11 mouse cellular contexts compared by ENCODE assay signal in genomic region chr2:75491789-75492500, GRCm38 (mm10).
DNase-seq lines count a peak whose midpoint lies in the region; ATAC-seq lines count a peak whose summit lies in the region.
"Had no signal": no experiment of that assay in that cellular context is flagged by ENCODE, and none has a peak within 500 bp of the region (broad histone marks: within the 10 kb centered on the region; RNA-seq: fewer than 3 reads in every experiment).

No protein-coding gene starts in this region.

- no peaks in the 10 kb centered on the region for H3K36me3 ChIP-seq in embryonic facial prominence, embryonic 11.5 days (replicated peaks; ENCODE audit: control insufficient read depth, insufficient read depth, low read depth, low read length)
- no peaks in the 10 kb centered on the region for H3K36me3 ChIP-seq in embryonic facial prominence, embryonic 10.5 days (replicated peaks)
- no peaks in the 10 kb centered on the region for H3K36me3 ChIP-seq in limb, embryonic 12.5 days

- no peaks in the 10 kb centered on the region for H3K9me3 ChIP-seq in embryonic facial prominence, embryonic 11.5 days (replicated peaks; ENCODE audit: control insufficient read depth, low read length)
- no peaks in the 10 kb centered on the region for H3K9me3 ChIP-seq in embryonic facial prominence, embryonic 10.5 days
- H3K9me3 ChIP-seq in limb, embryonic 12.5 days, result peaks cover 3% of the 10 kb centered on the region; the same call in 1 of the 2 replicates

- H3K27me3 ChIP-seq in embryonic facial prominence, embryonic 11.5 days (ENCODE audit: control insufficient read depth, insufficient read depth, low read length), result no peaks in the 10 kb centered on the region
- no peaks in the 10 kb centered on the region for H3K27me3 ChIP-seq in embryonic facial prominence, embryonic 10.5 days (replicated peaks; ENCODE audit: low read depth, poor library complexity, severe bottlenecking)
- peaks cover 7% of the 10 kb centered on the region; the same call in 1 of the 2 replicates for H3K27me3 ChIP-seq in limb, embryonic 12.5 days

- no peaks in the 10 kb centered on the region for H3K4me1 ChIP-seq in embryonic facial prominence, embryonic 11.5 days (ENCODE audit: control insufficient read depth, insufficient read depth, low read length)
- peaks cover 23% of the 10 kb centered on the region for H3K4me1 ChIP-seq in embryonic facial prominence, embryonic 10.5 days
- peaks cover 42% of the 10 kb centered on the region for H3K4me1 ChIP-seq in limb, embryonic 12.5 days (replicated peaks)

- H3K4me2 ChIP-seq in embryonic facial prominence, embryonic 11.5 days (ENCODE audit: low read depth, low read length), result no peak overlapping the region
- H3K4me2 ChIP-seq in limb, embryonic 12.5 days, result peak overlapping the region; percentile 18; the same call in 1 of the 2 replicates

- WGBS in embryonic facial prominence, embryonic 11.5 days, result 46% methylated on average over 3 of the region's 3 CpGs
- WGBS in embryonic facial prominence, embryonic 10.5 days, result 49% methylated on average over 3 of the region's 3 CpGs
- WGBS in limb, embryonic 12.5 days, result 22% methylated on average over 3 of the region's 3 CpGs

- peak; percentile 54 for DNase-seq in embryonic facial prominence, embryonic 11.5 days (ENCODE audit: low spot score)
- DNase-seq in embryonic facial prominence, embryonic 10.5 days (ENCODE audit: low spot score), result no peak
- DNase-seq in kidney, postnatal 25 days, result peak; percentile 31 to 41
- no peak for DNase-seq in kidney, adult 11 months
- DNase-seq in adrenal gland, postnatal 36 days, result peak; percentile 21 to 29
- no peak for DNase-seq in urinary bladder, adult 18-20 months (ENCODE audit: low spot score in 2 of 2)
- no peak for DNase-seq in left cerebral cortex, adult 18-20 months (ENCODE audit: low spot score in 2 of 2)
- DNase-seq: thymus, adult 2 months had no signal

- ATAC-seq in embryonic facial prominence, embryonic 11.5 days (replicated peaks; ENCODE audit: insufficient number of reproducible peaks, low FRiP score, low TSS enrichment, low read depth), result no peak
- ATAC-seq in limb, embryonic 12.5 days (ENCODE audit: insufficient number of reproducible peaks, insufficient read depth, low FRiP score, low TSS enrichment, low read depth), result no peak

- H3K4me3 ChIP-seq in embryonic facial prominence, embryonic 11.5 days (ENCODE audit: low read depth, low read length), result no peak overlapping the region
- H3K4me3 ChIP-seq in embryonic facial prominence, embryonic 10.5 days, result no peak overlapping the region
- H3K4me3 ChIP-seq in limb, embryonic 12.5 days (replicated peaks), result no peak overlapping the region
- H3K4me3 ChIP-seq: erythroblast, embryonic 14.5 days had no signal

- no peak overlapping the region for H3K27ac ChIP-seq in embryonic facial prominence, embryonic 11.5 days (replicated peaks; ENCODE audit: low read depth, low read length)
- H3K27ac ChIP-seq in embryonic facial prominence, embryonic 10.5 days (replicated peaks), result no peak overlapping the region
- peak overlapping the region; percentile 64 for H3K27ac ChIP-seq in limb, embryonic 12.5 days
- H3K27ac ChIP-seq: liver, embryonic 14.5 days had no signal

- no peak overlapping the region for H3K9ac ChIP-seq in embryonic facial prominence, embryonic 11.5 days (replicated peaks; ENCODE audit: low read length)
- no peak overlapping the region for H3K9ac ChIP-seq in limb, embryonic 12.5 days (replicated peaks)
- H3K9ac ChIP-seq: liver, embryonic 14.5 days had no signal

Comparison
In these comparisons a context has a peak if more than half of its experiments do, and no peak if none do; other contexts are left out.
1. DNase-seq: peak in embryonic facial prominence, embryonic 11.5 days (single experiment), kidney, postnatal 25 days (2 of 2) and adrenal gland, postnatal 36 days (2 of 2); none in embryonic facial prominence, embryonic 10.5 days (single experiment), kidney, adult 11 months (single experiment), urinary bladder, adult 18-20 months (0 of 2) and left cerebral cortex, adult 18-20 months (0 of 2).